Mouse (Mus musculus): ENCODE measurements around the gene Pmf1.

- TF ChIP-seq CTCF (IDR thresholded peaks at IDR 0.05; ENCODE audit: low read depth) (peak; percentile 96), EP300 (IDR thresholded peaks at IDR 0.05; ENCODE audit: low read depth) (no peak)
These were observed 3.0 kb downstream of the Pmf1 start for GRCm38 (mm10) chr3:88407090-88407489.
